Mouse (Mus musculus): Measurements from ENCODE around the gene Zfp410. TPM values are rescaled to one million over a fixed set of nuclear protein-coding genes. Genes with fewer than 3 reads are reported as not detected.
"Not testable (repeated sequence)": the region's sequence is repeated elsewhere in the genome, so short reads cannot be mapped to it uniquely, and the experiment has no call there.

The Zfp410 gene
- total and polyA plus RNA-seq, 3 experiments, result 4.0 to 115 (median 99.2) TPM

DNA sequence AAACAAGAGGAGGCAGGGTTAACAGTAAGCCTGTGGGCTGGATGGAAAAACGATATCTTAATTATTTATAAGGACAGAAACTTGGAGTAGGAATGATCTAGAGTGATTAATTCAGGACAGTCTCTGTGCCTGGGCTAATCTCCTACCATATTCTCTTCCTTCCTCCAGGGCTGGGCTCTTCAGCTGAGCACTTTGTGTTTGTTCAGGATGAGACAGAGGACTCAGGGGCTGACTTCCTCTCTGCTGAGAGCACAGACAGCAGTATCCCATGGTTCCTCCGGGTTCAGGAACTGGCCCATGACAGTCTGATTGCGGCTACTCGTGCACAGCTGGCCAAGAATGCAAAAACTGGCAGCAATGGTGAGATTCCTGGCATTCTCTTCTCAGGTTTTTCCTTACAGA, 10.5 kb downstream of the Zfp410 start:
- Histone ChIP-seq H3K27me3 (ENCODE audit: insufficient read depth, low read length) (no peaks in the 10 kb centered on the region), H3K4me3 (ENCODE audit: low read depth, low read length) (no peak overlapping the region), H3K4me1 (ENCODE audit: insufficient read depth, low read depth, low read length) (peaks cover 6% of the 10 kb centered on the region), H3K9me3 (replicated peaks) (no peaks in the 10 kb centered on the region), H3K36me3 (replicated peaks) (peaks cover 84% of the 10 kb centered on the region)
- DNase-seq (ENCODE audit: low spot score) (no peak), ATAC-seq (ENCODE audit: extremely low read depth, insufficient number of reproducible peaks, low FRiP score, poor library complexity, severe bottlenecking) (no peak)
- TF ChIP-seq TAL1 (conservative IDR thresholded peaks at IDR 0.05; ENCODE audit: low read depth, low read length), result no peak
- TF ChIP-seq GATA1 (IDR thresholded peaks at IDR 0.05; ENCODE audit: borderline replicate concordance, low read length), result no peak
- TF ChIP-seq CTCF (IDR thresholded peaks at IDR 0.05; ENCODE audit: low read depth, low read length), result no peak
- TF ChIP-seq GATA2 (IDR thresholded peaks at IDR 0.05; ENCODE audit: borderline replicate concordance, low read depth, low read length), result no peak
- TF ChIP-seq POLR2AphosphoS5 (IDR thresholded peaks at IDR 0.05; ENCODE audit: insufficient replicate concordance, low read depth, low read length), result no peak

GRCm38 (mm10) chr12:84336963-84337625, 20.4 kb downstream of the Zfp410 start:
- peaks cover 15% of the 10 kb centered on the region for H3K4me1 ChIP-seq (ENCODE audit: insufficient read depth, low read depth, low read length)

DNA sequence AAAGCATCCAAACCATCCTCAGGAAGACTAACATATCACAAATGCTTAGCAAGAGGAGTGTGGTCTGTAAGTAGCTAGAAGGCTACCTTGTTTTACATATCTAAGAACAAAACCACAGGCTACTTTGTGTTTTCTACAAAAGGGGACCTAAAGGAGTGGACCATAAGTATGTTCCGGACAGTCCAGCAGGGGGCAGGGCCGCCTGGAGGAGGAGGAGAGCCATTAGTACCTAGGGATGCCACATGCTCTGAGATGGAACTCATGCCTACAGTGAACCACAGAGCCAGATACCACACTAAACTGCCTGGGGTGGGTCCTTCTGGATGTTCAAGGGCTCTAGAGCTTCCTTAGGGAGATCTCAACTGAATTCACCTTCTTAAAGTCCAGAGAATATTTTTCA, 30.5 kb downstream of the Zfp410 start:
- Histone ChIP-seq H3K9me3 (replicated peaks) (no peaks in the 10 kb centered on the region), H3K4me3 (ENCODE audit: low read depth, low read length) (no peak overlapping the region), H3K4me1 (ENCODE audit: insufficient read depth, low read depth, low read length) (no peaks in the 10 kb centered on the region), H3K36me3 (replicated peaks) (peaks cover 71% of the 10 kb centered on the region), H3K27me3 (ENCODE audit: insufficient read depth, low read length) (no peaks in the 10 kb centered on the region)
- DNase-seq (ENCODE audit: low spot score) (peak; percentile 48), ATAC-seq (ENCODE audit: extremely low read depth, insufficient number of reproducible peaks, low FRiP score, poor library complexity, severe bottlenecking) (peak; percentile 73)
- TF ChIP-seq GATA1 (IDR thresholded peaks at IDR 0.05; ENCODE audit: borderline replicate concordance, low read length), result no peak
- peak; percentile 48; the same call in 1 of the 2 replicates for TF ChIP-seq CTCF (IDR thresholded peaks at IDR 0.05; ENCODE audit: low read depth, low read length)

More at GRCm38 (mm10) chr12:84336963-84337625, 20.4 kb downstream of the Zfp410 start:
- Histone ChIP-seq H3K36me3 (replicated peaks) (peaks cover 92% of the 10 kb centered on the region), H3K9me3 (replicated peaks) (no peaks in the 10 kb centered on the region), H3K4me3 (ENCODE audit: low read depth, low read length) (peak overlapping the region; percentile 7; the same call in 1 of the 2 replicates), H3K27me3 (ENCODE audit: insufficient read depth, low read length) (no peaks in the 10 kb centered on the region)
- 0 out of 2 replicates have a peak, but pooled peaks have one; percentile 15 for ATAC-seq (ENCODE audit: extremely low read depth, insufficient number of reproducible peaks, low FRiP score, poor library complexity, severe bottlenecking)
- TF ChIP-seq TAL1 (conservative IDR thresholded peaks at IDR 0.05; ENCODE audit: low read depth, low read length), result no peak
- TF ChIP-seq GATA2 (IDR thresholded peaks at IDR 0.05; ENCODE audit: borderline replicate concordance, low read depth, low read length), result no peak
- TF ChIP-seq GATA1 (IDR thresholded peaks at IDR 0.05; ENCODE audit: borderline replicate concordance, low read length), result no peak
- TF ChIP-seq CTCF (IDR thresholded peaks at IDR 0.05; ENCODE audit: low read depth, low read length), result no peak
- TF ChIP-seq POLR2AphosphoS5 (IDR thresholded peaks at IDR 0.05; ENCODE audit: insufficient replicate concordance, low read depth, low read length), result no peak
- peak; percentile 58 for DNase-seq (ENCODE audit: low spot score)

GRCm38 (mm10) chr12:84358699-84359098, 42.0 kb downstream of the Zfp410 start:
- DNase-seq (ENCODE audit: low spot score); H3K9me3 ChIP-seq (replicated peaks); H3K4me3 ChIP-seq (ENCODE audit: low read depth, low read length); ATAC-seq (ENCODE audit: extremely low read depth, insufficient number of reproducible peaks, low FRiP score, poor library complexity, severe bottlenecking); H3K27me3 ChIP-seq (ENCODE audit: insufficient read depth, low read length): not testable (repeated sequence)
- peaks cover 47% of the 10 kb centered on the region for H3K4me1 ChIP-seq (ENCODE audit: insufficient read depth, low read depth, low read length)
- 0 out of 2 replicates have a peak, but pooled peaks have one; percentile 20 for TF ChIP-seq TAL1 (conservative IDR thresholded peaks at IDR 0.05; ENCODE audit: low read depth, low read length)
- H3K36me3 ChIP-seq (replicated peaks), result peaks cover 32% of the 10 kb centered on the region

DNA sequence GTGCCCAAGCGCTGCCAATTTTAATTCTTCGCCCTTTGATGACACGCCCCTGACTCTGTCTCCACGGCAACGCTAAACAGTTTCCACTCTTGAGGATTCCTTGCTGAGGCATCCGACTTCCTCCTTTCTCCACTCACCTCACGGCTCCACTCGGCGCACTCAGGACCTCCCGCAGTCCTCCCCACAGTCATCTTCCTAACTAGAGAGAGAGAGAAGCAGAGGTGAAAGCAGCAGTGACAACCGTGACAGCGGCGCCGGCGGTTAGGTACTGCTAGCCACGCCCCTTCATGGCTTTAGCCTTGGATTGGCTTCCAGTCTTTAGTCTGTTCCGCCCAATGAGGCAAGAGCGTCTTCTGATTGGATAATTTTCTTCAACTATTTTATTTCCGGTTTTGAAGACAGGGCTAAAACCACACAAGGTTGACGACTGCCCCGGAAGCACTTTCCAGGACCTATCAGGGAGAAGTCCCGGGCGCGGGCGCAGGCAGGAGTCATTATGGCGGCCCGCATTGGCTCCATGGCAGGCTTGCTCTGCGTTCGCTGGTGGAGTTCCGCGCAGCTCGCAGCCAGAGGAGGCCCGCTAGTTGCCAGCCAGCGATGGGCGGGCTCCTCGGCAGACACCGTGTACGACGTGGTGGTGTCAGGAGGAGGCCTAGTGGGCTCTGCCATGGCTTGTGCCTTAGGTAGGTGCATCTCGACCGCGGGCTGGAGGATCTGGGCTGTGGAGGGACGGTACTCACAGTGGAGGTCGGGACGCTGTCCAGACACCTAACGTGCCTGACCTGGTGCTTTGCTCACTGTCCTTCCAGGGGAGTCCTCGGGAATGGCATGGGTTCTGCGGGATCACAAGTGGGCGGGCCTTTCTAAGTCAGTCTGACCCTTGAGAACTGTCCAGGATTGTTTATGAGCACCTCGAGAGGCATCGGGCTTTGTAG, 45.2 kb downstream of the Zfp410 start, which contains the start of the genes Coq6 and Fam161b:
Coq6 (plus strand) TSS at position 103 of the 935 bp plus-strand sequence.
Fam161b (minus strand) TSS at position 279 of the 935 bp plus-strand sequence.
- Histone ChIP-seq H3K9me3 (replicated peaks) (no peaks in the 10 kb centered on the region), H3K4me1 (ENCODE audit: insufficient read depth, low read depth, low read length) (peaks cover 66% of the 10 kb centered on the region), H3K27me3 (ENCODE audit: insufficient read depth, low read length) (no peaks in the 10 kb centered on the region), H3K4me3 (ENCODE audit: low read depth, low read length) (peak within 1 kb of the TSS; percentile 80), H3K36me3 (replicated peaks) (peaks cover 26% of the 10 kb centered on the region)
- ATAC-seq (ENCODE audit: extremely low read depth, insufficient number of reproducible peaks, low FRiP score, poor library complexity, severe bottlenecking) (peak; percentile 92), DNase-seq (ENCODE audit: low spot score) (peak; percentile 99)
- peak; percentile 78; the same call in 1 of the 2 replicates for TF ChIP-seq POLR2AphosphoS5 (IDR thresholded peaks at IDR 0.05; ENCODE audit: insufficient replicate concordance, low read depth, low read length)
- TF ChIP-seq GATA1 (IDR thresholded peaks at IDR 0.05; ENCODE audit: borderline replicate concordance, low read length), result no peak

GRCm38 (mm10) chr12:84362872-84363271, 46.2 kb downstream of the Zfp410 start:
- DNase-seq (ENCODE audit: low spot score), result no peak
- Histone ChIP-seq H3K4me3 (ENCODE audit: low read depth, low read length) (peak overlapping the region; percentile 80), H3K9me3 (replicated peaks) (no peaks in the 10 kb centered on the region), H3K36me3 (replicated peaks) (peaks cover 31% of the 10 kb centered on the region), H3K27me3 (ENCODE audit: insufficient read depth, low read length) (no peaks in the 10 kb centered on the region), H3K4me1 (ENCODE audit: insufficient read depth, low read depth, low read length) (peaks cover 65% of the 10 kb centered on the region)
- no peak for TF ChIP-seq CTCF (IDR thresholded peaks at IDR 0.05; ENCODE audit: low read depth, low read length)
- TF ChIP-seq GATA1 (IDR thresholded peaks at IDR 0.05; ENCODE audit: borderline replicate concordance, low read length), result no peak
- no peak for TF ChIP-seq POLR2AphosphoS5 (IDR thresholded peaks at IDR 0.05; ENCODE audit: insufficient replicate concordance, low read depth, low read length)
- no peak for TF ChIP-seq GATA2 (IDR thresholded peaks at IDR 0.05; ENCODE audit: borderline replicate concordance, low read depth, low read length)
- no peak for TF ChIP-seq TAL1 (conservative IDR thresholded peaks at IDR 0.05; ENCODE audit: low read depth, low read length)
- ATAC-seq (ENCODE audit: extremely low read depth, insufficient number of reproducible peaks, low FRiP score, poor library complexity, severe bottlenecking), result no peak

Measured in G1E (cell line).